Mouse (Mus musculus) lung, adult 2 months (tissue): Measurements from ENCODE around the gene Mfsd12. TPM values are rescaled to one million over a fixed set of nuclear protein-coding genes. Genes with fewer than 3 reads are reported as not detected.

Experiments
- DNase-seq: peaks from one replicate; pipeline ENCODE4 v3.0.0; 2022
- H3K4me1 ChIP-seq: fragments of 200-500 bp; 2 replicates; pipeline ENCODE4 v1.6.1; 2011; ENCODE audit warnings: low read length; ENCODE audit not compliant: control insufficient read depth, insufficient read depth
- H3K4me3 ChIP-seq: fragments of 200-500 bp; replicated peaks from 2 replicates; pipeline ENCODE3; 2011; ENCODE audit warnings: low read depth, mild to moderate bottlenecking, control low read depth, low read length; ENCODE audit errors: extremely low read depth
- CTCF ChIP-seq: fragments of 200-500 bp; IDR thresholded peaks from 2 replicates; pipeline ENCODE4 v1.5.1; 2011; ENCODE audit warnings: mild to moderate bottlenecking, low read length, control low read depth; ENCODE audit not compliant: insufficient read depth
- POLR2A ChIP-seq: fragments of 200-500 bp; IDR thresholded peaks from 2 replicates; pipeline ENCODE4 v1.6.1; 2011; ENCODE audit warnings: low read depth, mild to moderate bottlenecking, control low read depth, low read length, borderline replicate concordance; ENCODE audit errors: extremely low read depth
- WGBS: fragments of 180-500 bp; shearing (Covaris S2); methylation state at CpG from one replicate; pipeline ENCODE4 v1.1.7; 2018; 5-methylcytosine and 5-hydroxymethylcytosine counted together
- polyA plus RNA-seq: library from polyadenylated mRNA; depleted of rRNA; stranded (reverse); fragments of >200 nt; gene quantifications from 2 replicates; pipeline ENCODE4 v1.2.3, GENCODE M21; 2012

The Mfsd12 gene
- polyA plus RNA-seq, 1 experiment: 33.3 TPM

DNA sequence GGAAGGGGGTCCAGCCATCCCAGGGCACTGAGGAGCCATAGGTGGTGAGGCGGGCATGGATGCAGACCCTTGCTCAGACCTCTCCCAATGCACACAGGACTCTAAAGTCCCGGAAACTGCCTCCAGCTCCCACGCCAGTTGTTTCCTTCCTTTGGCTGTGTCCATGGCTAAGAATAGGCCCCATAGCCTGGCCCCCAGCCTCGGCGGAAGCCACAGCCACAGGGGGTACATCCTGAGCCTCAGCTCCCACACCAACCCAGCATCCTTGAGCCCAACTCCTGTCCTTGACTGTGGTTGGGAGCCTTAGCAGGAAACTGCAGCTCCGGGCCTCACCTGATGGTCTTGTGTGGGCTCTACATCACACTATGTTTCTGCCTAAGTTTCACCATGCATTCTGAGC, 30.4 kb upstream of the Mfsd12 start:
- no peak for DNase-seq
- WGBS: 34% methylated on average over 6 of the region's 6 CpGs
- Histone ChIP-seq H3K4me1 (peaks cover 21% of the 10 kb centered on the region), H3K4me3 (no peak overlapping the region)
- 0 out of 2 replicates have a peak, but pooled peaks have one; percentile 3 for TF ChIP-seq POLR2A
- no peak for TF ChIP-seq CTCF

DNA sequence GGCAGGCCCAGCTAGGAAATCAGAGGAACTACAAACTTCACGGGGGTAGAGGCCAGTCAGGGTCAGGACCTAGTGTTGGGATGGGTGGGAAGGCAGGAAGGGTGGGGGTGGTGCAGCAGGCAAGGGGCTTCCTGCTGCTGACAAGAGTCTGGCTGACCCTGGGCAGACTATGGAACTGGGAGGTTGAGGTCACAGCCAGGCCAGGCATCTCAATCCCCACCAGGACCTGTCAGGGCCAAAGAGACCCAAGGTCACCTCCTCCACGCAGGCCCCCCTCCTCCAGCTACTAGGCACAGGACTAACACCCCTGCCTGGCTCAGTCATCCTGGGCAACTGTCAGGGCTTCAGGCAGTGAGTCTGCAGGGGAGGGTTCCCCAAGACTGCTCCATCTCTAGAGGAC, 29.3 kb upstream of the Mfsd12 start:
- WGBS: 22% methylated on average over 2 of the region's 2 CpGs
- H3K4me3 ChIP-seq: no peak overlapping the region

DNA sequence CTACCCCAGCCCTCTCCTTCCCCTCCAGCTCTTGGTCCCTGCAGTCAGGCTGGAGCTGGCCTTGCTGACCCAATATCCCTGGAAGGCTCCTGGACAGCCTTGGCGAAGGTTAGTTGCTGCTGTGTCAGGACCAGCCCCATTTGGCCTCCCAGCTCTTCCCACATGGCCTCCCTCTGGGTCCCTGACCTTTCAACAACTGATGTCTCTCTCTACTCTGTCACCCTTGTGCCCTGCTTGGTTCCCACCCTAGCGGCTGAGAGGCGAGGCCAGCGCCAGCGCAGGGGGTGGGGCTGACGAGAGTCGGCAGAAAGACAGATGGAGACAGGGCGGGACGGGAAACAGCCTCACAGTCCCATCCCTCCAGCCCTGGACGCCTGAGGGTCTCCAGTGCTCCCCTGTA, 28.9 kb upstream of the Mfsd12 start, which contains the start of gene Tbxa2r:
Gene Tbxa2r, plus strand, starts transcription at position 346 of the 400 bp plus-strand sequence.
- WGBS: 9% methylated on average over 10 of the region's 10 CpGs
- H3K4me1 ChIP-seq: peaks cover 20% of the 10 kb centered on the region
- DNase-seq: no peak
- no peak within 1 kb of the TSS for H3K4me3 ChIP-seq
- TF ChIP-seq POLR2A (no peak), CTCF (no peak)

More for the DNA sequence above, 29.3 kb upstream of the Mfsd12 start:
- no peak for TF ChIP-seq CTCF
- TF ChIP-seq POLR2A: no peak
- peaks cover 20% of the 10 kb centered on the region for H3K4me1 ChIP-seq
- no peak for DNase-seq

DNA sequence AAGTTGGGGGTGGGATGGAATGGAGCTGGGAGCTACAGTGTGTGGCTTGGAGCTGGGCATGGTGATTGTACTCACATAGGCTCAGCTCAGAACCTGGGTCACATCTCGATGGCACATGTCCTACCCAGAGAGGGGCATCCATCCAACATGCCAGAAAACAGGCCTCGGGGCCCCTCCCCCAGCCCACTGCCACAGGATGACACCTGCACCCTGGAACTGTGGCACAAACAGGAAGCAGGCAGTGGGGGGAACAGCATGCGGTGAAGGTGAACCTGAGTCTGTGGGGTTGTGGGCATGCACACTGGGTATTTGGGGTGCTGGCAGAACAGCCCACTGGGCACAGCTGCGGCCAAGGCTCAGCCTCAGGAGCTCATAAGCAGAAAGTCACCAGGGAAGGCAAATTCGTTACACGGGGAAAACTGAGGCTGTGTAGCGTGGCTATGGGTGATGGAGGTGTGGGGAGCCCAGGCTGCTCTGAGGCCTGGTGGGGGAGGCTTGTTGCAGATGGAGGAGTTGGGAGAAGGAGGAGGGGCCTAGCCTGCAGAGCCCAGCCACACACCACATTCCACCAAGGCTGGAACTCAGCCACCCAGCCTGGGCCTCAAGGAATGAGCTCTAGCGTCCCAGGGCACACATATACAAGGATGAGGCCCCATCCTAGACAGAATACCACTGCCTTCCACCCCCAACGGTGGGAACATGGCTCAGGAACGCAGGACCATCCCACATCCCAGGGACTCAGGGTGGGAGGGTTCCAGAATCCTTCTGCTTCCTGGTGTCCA, 27.9 kb upstream of the Mfsd12 start:
- WGBS: 36% methylated on average over 10 of the region's 10 CpGs
- TF ChIP-seq POLR2A: peak; percentile 6; the same call in 1 of the 2 replicates
- TF ChIP-seq CTCF: no peak

DNA sequence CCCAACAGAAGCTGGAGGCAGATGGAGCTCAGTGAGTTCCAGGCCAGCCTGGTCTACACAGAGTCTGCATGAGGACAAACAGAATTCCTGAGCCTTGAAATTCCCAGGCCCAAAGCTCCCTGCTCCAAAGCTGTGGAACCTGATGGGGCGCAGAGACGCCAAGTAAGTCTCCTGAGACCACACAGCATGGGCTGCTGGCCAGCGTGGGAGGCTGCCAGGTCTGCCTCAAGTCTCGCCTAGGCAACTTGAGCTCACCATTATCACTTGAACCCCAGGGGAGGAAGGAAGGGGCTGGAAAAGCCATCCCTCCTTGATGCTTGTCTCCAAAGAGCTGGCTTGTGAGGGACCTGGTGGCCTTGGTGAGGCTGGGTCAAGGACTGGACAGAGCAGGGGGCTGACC, 27.3 kb upstream of the Mfsd12 start:
- peaks cover 20% of the 10 kb centered on the region for H3K4me1 ChIP-seq
- 44% methylated on average over 4 of the region's 4 CpGs for WGBS
- TF ChIP-seq POLR2A: no peak
- no peak for TF ChIP-seq CTCF
- no peak for DNase-seq
- no peak overlapping the region for H3K4me3 ChIP-seq

More for the DNA sequence above, 27.9 kb upstream of the Mfsd12 start:
- peaks cover 20% of the 10 kb centered on the region for H3K4me1 ChIP-seq
- H3K4me3 ChIP-seq: no peak overlapping the region
- DNase-seq: no peak

DNA sequence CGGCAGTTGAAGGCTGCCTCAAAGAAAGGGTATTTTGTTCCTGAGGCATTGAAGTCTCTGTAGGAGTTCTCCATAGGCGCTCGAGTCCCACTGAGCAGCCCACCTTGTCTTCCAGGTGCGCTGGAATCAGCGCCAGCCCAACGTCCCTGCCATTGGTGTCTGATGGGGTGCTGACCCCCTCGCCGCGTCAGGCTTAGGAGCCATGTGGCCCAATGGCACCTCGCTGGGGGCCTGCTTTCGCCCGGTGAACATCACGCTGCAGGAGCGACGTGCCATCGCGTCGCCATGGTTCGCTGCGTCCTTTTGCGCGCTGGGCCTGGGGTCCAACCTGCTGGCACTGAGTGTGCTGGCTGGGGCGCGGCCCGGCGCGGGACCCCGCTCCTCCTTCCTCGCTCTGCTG, 25.0 kb upstream of the Mfsd12 start:
- TF ChIP-seq POLR2A (no peak), CTCF (no peak)
- WGBS: 56% methylated on average over 29 of the region's 29 CpGs
- no peak for DNase-seq
- H3K4me3 ChIP-seq: no peak overlapping the region
- H3K4me1 ChIP-seq: peaks cover 13% of the 10 kb centered on the region

DNA sequence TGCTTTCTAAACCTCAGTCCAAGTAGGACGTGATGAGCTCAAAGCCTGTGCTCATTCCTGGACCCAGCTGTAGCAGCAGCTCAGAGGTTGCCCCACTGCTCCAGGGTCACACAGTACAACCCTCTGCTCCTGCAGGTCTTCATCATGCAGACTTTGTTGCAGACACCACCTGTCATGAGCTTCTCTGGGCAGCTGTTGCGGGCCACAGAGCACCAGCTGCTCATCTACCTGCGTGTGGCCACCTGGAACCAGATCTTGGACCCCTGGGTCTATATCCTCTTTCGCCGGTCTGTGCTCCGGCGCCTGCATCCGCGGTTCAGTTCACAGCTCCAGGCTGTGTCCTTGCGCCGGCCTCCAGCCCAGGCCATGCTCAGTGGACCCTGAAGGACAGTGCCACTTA, 23.0 kb upstream of the Mfsd12 start:
- WGBS: 81% methylated on average over 11 of the region's 11 CpGs
- no peak for TF ChIP-seq POLR2A
- no peak for TF ChIP-seq CTCF
- DNase-seq: no peak
- H3K4me3 ChIP-seq: no peak overlapping the region
- H3K4me1 ChIP-seq: peaks cover 7% of the 10 kb centered on the region

DNA sequence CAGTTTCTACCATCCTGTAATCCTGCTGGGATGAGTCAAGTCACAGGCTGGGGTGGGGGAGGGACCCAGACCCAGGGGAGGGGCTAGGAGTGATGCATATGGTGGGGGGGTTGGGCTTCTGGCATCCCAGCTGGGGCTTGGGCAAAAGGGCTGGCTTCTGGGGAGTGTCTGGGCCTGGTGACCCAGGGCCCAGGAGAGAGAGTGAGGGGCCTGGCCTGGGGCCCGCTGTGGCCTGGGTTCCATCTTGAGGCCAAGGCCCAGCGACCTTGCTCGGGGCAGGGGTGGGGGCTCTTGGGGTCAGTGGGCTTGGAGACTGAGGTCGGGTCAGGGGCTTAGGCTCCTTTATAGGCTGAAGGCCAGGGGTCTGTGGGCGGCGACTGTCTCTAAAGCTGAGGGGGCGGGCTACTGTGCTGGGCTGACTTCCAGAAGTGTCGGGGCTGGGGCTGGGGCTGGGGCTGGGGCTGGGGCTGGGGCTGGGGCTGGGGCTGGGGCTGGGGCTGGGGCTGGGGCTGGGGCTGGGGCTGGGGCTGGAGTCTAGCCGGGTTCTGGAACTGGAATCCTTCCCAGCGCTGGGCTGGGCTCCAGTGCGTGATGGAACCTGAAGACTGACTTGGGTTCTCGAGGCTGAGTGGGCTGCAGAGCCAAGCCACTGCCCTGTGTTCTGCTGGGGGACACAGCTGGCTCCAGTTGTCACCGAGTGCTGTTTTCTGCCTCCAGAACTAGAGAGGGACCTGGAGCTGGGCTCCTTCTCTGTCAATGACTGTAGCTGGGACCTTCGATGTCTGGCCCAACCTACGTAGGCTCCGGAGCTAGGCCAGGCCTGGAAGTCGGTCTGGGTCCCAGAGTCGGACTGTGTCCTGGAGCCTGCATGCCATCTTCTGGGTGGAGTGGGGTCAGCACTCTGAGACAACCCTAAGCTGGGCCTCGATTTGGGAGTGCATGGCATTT, 21.6 kb upstream of the Mfsd12 start:
- WGBS: 56% methylated on average over 19 of the region's 19 CpGs
- TF ChIP-seq POLR2A: no peak
- no peak for TF ChIP-seq CTCF
- DNase-seq: no peak
- H3K4me1 ChIP-seq: no peaks in the 10 kb centered on the region
- H3K4me3 ChIP-seq: no peak overlapping the region

DNA sequence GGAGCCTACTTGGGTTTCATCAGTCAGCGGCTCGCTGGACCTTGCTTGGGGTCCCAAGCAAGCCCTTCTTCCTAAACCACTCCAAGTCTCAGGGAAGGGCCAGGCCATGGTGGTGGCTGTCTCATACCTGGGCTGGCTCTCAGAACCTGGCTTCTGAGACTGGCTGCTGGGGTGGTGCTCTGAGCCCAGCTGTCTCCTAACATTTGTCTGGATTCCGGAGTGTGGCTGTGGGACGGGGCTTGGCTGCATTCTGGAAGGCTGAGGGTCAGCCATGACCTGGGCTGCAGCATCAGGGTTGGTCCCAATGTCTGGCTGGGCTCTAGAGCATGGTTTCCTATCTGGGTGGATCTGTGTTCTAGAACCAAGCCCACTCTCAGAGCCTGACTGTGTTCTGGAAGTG, 20.7 kb upstream of the Mfsd12 start:
- Histone ChIP-seq H3K4me1 (no peaks in the 10 kb centered on the region), H3K4me3 (no peak overlapping the region)
- whole genome bisulfite sequencing: 88% methylated on average over 4 of the region's 4 CpGs
- TF ChIP-seq POLR2A (no peak), CTCF (no peak)
- no peak for DNase-seq
